Mouse (Mus musculus): ENCODE measurements around the gene Tmem240. TPM values are rescaled to one million over a fixed set of nuclear protein-coding genes. Genes with fewer than 3 reads are reported as not detected.

The Tmem240 gene
- polyA plus RNA-seq, 1 experiment from 2014 or later = 0.39 TPM

DNA sequence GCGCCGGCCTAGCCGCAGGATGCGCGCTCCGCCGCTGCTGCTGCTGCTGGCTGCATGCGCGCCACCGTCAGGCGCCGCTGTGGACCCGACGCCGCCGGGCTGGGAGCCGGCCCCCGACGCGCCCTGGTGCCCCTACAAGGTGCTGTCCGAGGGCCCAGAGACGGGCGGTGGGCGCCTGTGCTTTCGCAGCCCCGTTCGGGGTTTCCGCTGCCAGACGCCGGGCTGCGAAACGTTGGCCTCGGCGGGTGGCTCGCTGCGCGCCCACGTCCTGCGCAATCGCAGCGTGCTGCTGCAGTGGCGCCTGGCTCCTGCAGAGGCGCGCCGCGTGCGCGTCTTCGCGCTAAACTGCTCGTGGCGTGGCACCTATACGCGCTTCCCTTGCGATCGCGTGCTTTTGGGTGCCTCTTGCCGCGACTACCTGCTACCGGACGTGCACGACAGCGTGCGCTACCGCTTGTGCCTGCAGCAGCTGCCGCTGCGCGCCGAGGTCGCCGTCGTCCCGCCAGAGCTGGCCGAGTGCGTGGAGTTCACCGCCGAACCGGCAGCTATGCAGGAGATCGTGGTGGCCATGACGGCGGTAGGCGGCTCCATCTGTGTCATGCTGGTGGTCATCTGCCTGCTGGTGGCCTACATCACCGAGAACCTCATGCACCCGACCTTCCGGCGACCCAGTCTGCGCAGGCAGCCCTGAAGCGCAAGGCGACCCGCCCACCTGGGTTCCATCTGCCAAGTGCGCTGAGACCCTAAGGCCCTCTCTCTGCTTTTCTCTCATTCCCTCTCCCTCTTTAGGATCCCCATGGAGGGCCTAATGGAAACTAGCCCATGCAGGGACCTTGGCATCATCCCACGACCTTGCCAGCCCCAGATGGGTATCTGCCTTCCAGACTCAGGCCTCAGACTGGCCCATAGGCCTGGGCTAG is 39.9 kb upstream of the Tmem240 start:
- H3K36me3 ChIP-seq (ENCODE audit: control insufficient read depth, insufficient read depth, low read length) = no peaks in the 10 kb centered on the region
- WGBS = 1% methylated on average over 82 of the region's 92 CpGs
- peak; percentile 74 for DNase-seq (ENCODE audit: low spot score)
- peaks cover 5% of the 10 kb centered on the region for H3K4me1 ChIP-seq (replicated peaks; ENCODE audit: control insufficient read depth, insufficient read depth)
- H3K27ac ChIP-seq (replicated peaks) = peak overlapping the region; percentile 65
- H3K9me3 ChIP-seq (ENCODE audit: control insufficient read depth, low read length) = no peaks in the 10 kb centered on the region
- peak overlapping the region; percentile 89 for H3K4me2 ChIP-seq (replicated peaks; ENCODE audit: low read depth)
- TF ChIP-seq CTCF (IDR thresholded peaks at IDR 0.05; ENCODE audit: low read depth) = peak; percentile 62
- TF ChIP-seq EP300 (optimal IDR thresholded peaks at IDR 0.05) = no peak
- peak overlapping the region; percentile 78 for H3K9ac ChIP-seq (ENCODE audit: low read length)
- no peaks in the 10 kb centered on the region for H3K27me3 ChIP-seq (ENCODE audit: control insufficient read depth, insufficient read depth, low read length)
- ATAC-seq (ENCODE audit: low FRiP score, low TSS enrichment) = peak; percentile 73
- H3K4me3 ChIP-seq (ENCODE audit: low read depth, low read length) = peak overlapping the region; percentile 63

GRCm38 (mm10) chr4:155695531-155696062 is 39.0 kb upstream of the Tmem240 start:
- H3K4me1 ChIP-seq (replicated peaks; ENCODE audit: control insufficient read depth, insufficient read depth) = peaks cover 5% of the 10 kb centered on the region
- no peaks in the 10 kb centered on the region for H3K9me3 ChIP-seq (ENCODE audit: control insufficient read depth, low read length)
- TF ChIP-seq EP300 (optimal IDR thresholded peaks at IDR 0.05) = no peak
- no peak for TF ChIP-seq CTCF (IDR thresholded peaks at IDR 0.05; ENCODE audit: low read depth)
- peak overlapping the region; percentile 89 for H3K4me2 ChIP-seq (replicated peaks; ENCODE audit: low read depth)
- H3K36me3 ChIP-seq (ENCODE audit: control insufficient read depth, insufficient read depth, low read length) = no peaks in the 10 kb centered on the region
- 77% methylated on average over 4 of the region's 4 CpGs for WGBS
- no peak overlapping the region for H3K4me3 ChIP-seq (ENCODE audit: low read depth, low read length)
- no peak for DNase-seq (ENCODE audit: low spot score)
- H3K27me3 ChIP-seq (ENCODE audit: control insufficient read depth, insufficient read depth, low read length) = no peaks in the 10 kb centered on the region
- H3K27ac ChIP-seq (replicated peaks) = no peak overlapping the region
- no peak for ATAC-seq (ENCODE audit: low FRiP score, low TSS enrichment)
- H3K9ac ChIP-seq (ENCODE audit: low read length) = no peak overlapping the region

GRCm38 (mm10) chr4:155696261-155697255 is 38.0 kb upstream of the Tmem240 start:
- no peaks in the 10 kb centered on the region for H3K36me3 ChIP-seq (ENCODE audit: control insufficient read depth, insufficient read depth, low read length)
- no peaks in the 10 kb centered on the region for H3K9me3 ChIP-seq (ENCODE audit: control insufficient read depth, low read length)
- H3K27ac ChIP-seq (replicated peaks) = no peak overlapping the region
- no peak overlapping the region for H3K4me3 ChIP-seq (ENCODE audit: low read depth, low read length)
- H3K4me2 ChIP-seq (replicated peaks; ENCODE audit: low read depth) = no peak overlapping the region
- no peak for TF ChIP-seq EP300 (optimal IDR thresholded peaks at IDR 0.05)
- TF ChIP-seq CTCF (IDR thresholded peaks at IDR 0.05; ENCODE audit: low read depth) = no peak
- peaks cover 5% of the 10 kb centered on the region for H3K4me1 ChIP-seq (replicated peaks; ENCODE audit: control insufficient read depth, insufficient read depth)
- 63% methylated on average over 16 of the region's 16 CpGs for WGBS
- DNase-seq (ENCODE audit: low spot score) = no peak
- H3K9ac ChIP-seq (ENCODE audit: low read length) = no peak overlapping the region
- no peaks in the 10 kb centered on the region for H3K27me3 ChIP-seq (ENCODE audit: control insufficient read depth, insufficient read depth, low read length)
- no peak for ATAC-seq (ENCODE audit: low FRiP score, low TSS enrichment)

DNA sequence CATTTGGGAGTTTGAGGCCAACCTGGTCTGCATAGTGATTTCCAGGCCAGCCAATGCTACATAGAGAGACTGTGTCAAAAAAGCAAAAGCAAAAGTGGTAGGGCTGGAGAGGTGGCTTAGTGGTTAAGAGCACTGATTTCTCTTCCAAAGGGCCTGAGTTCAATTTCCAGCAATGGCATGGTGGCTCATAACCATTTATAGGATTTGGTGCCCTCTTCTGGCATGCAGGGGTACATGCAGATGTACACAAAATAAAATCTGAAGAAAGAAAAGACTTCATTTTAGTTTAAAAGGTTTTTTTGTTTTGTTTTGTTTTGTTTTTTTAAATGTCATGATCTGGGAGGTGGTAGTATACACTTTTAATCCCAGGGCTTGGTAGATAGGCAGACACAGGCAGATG is 34.2 kb upstream of the Tmem240 start:
- H3K27me3 ChIP-seq (ENCODE audit: control insufficient read depth, insufficient read depth, low read length) = no peaks in the 10 kb centered on the region
- H3K9me3 ChIP-seq (ENCODE audit: control insufficient read depth, low read length) = no peaks in the 10 kb centered on the region
- TF ChIP-seq CTCF (IDR thresholded peaks at IDR 0.05; ENCODE audit: low read depth) = peak; percentile 85
- no peak for TF ChIP-seq EP300 (optimal IDR thresholded peaks at IDR 0.05)
- no peak for ATAC-seq (ENCODE audit: low FRiP score, low TSS enrichment)
- no peak overlapping the region for H3K4me2 ChIP-seq (replicated peaks; ENCODE audit: low read depth)
- no peak overlapping the region for H3K27ac ChIP-seq (replicated peaks)
- H3K4me3 ChIP-seq (ENCODE audit: low read depth, low read length) = no peak overlapping the region
- no peaks in the 10 kb centered on the region for H3K4me1 ChIP-seq (replicated peaks; ENCODE audit: control insufficient read depth, insufficient read depth)
- DNase-seq (ENCODE audit: low spot score) = no peak
- H3K36me3 ChIP-seq (ENCODE audit: control insufficient read depth, insufficient read depth, low read length) = no peaks in the 10 kb centered on the region
- no peak overlapping the region for H3K9ac ChIP-seq (ENCODE audit: low read length)

DNA sequence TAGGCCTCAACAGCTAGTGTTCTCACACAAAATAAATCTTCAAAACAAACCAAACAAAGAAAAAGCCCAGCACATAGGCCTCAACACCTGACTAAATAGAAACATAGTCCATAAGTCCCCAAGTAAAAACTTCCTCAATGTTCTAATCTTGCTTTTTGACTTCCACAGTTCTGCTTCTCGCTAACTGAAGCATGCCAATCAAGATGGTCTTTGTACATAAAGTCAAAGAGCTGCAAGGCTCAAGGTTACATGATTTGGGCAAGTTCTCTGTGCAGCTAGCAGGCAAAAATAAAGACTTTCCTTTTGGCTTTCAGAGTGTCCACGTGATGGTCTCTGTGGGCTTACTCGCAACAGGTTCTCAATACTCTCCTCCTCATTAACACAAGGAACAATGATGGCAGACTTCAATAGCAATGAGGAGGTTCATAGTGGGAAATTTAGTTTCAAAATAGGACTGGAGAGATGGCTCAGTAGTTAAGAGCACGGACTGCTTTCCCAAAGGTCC is 31.1 kb upstream of the Tmem240 start:
- no peak overlapping the region for H3K27ac ChIP-seq (replicated peaks)
- H3K9ac ChIP-seq (ENCODE audit: low read length) = no peak overlapping the region
- no peak for ATAC-seq (ENCODE audit: low FRiP score, low TSS enrichment)
- H3K27me3 ChIP-seq (ENCODE audit: control insufficient read depth, insufficient read depth, low read length) = no peaks in the 10 kb centered on the region
- DNase-seq (ENCODE audit: low spot score) = no peak
- no peaks in the 10 kb centered on the region for H3K36me3 ChIP-seq (ENCODE audit: control insufficient read depth, insufficient read depth, low read length)
- 96% methylated on average over 4 of the region's 4 CpGs for WGBS
- H3K4me2 ChIP-seq (replicated peaks; ENCODE audit: low read depth) = no peak overlapping the region
- TF ChIP-seq EP300 (optimal IDR thresholded peaks at IDR 0.05) = no peak
- TF ChIP-seq CTCF (IDR thresholded peaks at IDR 0.05; ENCODE audit: low read depth) = no peak
- H3K9me3 ChIP-seq (ENCODE audit: control insufficient read depth, low read length) = no peaks in the 10 kb centered on the region
- no peaks in the 10 kb centered on the region for H3K4me1 ChIP-seq (replicated peaks; ENCODE audit: control insufficient read depth, insufficient read depth)
- H3K4me3 ChIP-seq (ENCODE audit: low read depth, low read length) = no peak overlapping the region

Measured in stomach, postnatal 0 days (tissue).